8 mouse cellular contexts compared by ENCODE assay signal in the genomic region with DNA sequence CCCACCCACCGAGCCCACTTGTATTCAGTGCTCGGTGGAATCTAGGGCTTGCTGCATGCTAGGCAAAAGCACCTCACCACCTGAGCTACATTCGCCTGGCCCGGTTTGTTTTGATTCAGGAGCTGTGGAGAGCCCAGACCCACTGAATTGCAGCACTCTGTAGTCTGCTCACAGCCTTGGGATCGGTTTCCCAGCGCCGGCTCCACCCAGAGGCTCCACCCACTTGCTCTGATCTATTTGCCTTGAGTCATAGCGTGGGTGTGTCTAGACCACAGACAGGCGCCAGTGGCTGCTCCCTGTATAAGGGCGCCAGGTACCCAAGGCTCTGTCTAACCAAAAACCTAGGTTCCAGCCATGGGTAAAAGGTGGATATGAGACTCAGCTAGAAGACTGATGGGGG. TPM values are rescaled to one million over a fixed set of nuclear protein-coding genes. Genes with fewer than 3 reads are reported as not detected.
A peak's percentile ranks its signal among the peaks of the same experiment; 100 is the strongest.
DNase-seq lines count a peak whose midpoint lies in the region; ATAC-seq and TF ChIP-seq lines count a peak whose summit lies in the region.

No protein-coding gene starts in this region.

- no peak overlapping the region for H3K27ac ChIP-seq in cerebellum, adult 2 months (ENCODE audit: insufficient read depth, low read length)
- H3K27ac ChIP-seq in hindbrain, embryonic 12.5 days = no peak overlapping the region
- peak overlapping the region; percentile 20; the same call in 1 of the 2 replicates for H3K27ac ChIP-seq in limb, embryonic 10.5 days
- H3K27ac ChIP-seq in midbrain, embryonic 10.5 days (replicated peaks) = no peak overlapping the region

- TF ChIP-seq POLR2A in cerebellum, adult 2 months (IDR thresholded peaks at IDR 0.05; ENCODE audit: borderline replicate concordance, insufficient read depth, low read length) = no peak

- 18% methylated on average over 10 of the region's 10 CpGs for WGBS in cerebellum, adult 2 months
- WGBS in hindbrain, embryonic 12.5 days = 19% methylated on average over 10 of the region's 10 CpGs
- 9% methylated on average over 10 of the region's 10 CpGs for WGBS in limb, embryonic 10.5 days
- 22% methylated on average over 10 of the region's 10 CpGs for WGBS in midbrain, embryonic 10.5 days

- no peaks in the 10 kb centered on the region for H3K36me3 ChIP-seq in hindbrain, embryonic 12.5 days
- no peaks in the 10 kb centered on the region for H3K36me3 ChIP-seq in limb, embryonic 10.5 days
- peaks cover 2% of the 10 kb centered on the region; the same call in 1 of the 2 replicates for H3K36me3 ChIP-seq in midbrain, embryonic 10.5 days

- no peaks in the 10 kb centered on the region for H3K27me3 ChIP-seq in cerebellum, adult 2 months (ENCODE audit: control insufficient read depth, insufficient read depth, low read length)
- no peaks in the 10 kb centered on the region for H3K27me3 ChIP-seq in hindbrain, embryonic 12.5 days
- H3K27me3 ChIP-seq in limb, embryonic 10.5 days (ENCODE audit: low read depth, poor library complexity, severe bottlenecking) = no peaks in the 10 kb centered on the region
- H3K27me3 ChIP-seq in midbrain, embryonic 10.5 days (ENCODE audit: low read depth, poor library complexity, severe bottlenecking) = no peaks in the 10 kb centered on the region

- DNase-seq in right cerebral cortex, adult 18-20 months = peak; percentile 61
- DNase-seq in right cerebral cortex, postnatal 4 days = no peak
- DNase-seq in cerebellum, adult 2 months = peak; percentile 30 to 42
- peak; percentile 34 to 35 for DNase-seq in frontal cortex, postnatal 10 days (ENCODE audit: low spot score in 2 of 2)
- peak; percentile 63 for DNase-seq in limb, embryonic 10.5 days (ENCODE audit: low spot score)
- DNase-seq in midbrain, embryonic 10.5 days (ENCODE audit: low spot score) = peak; percentile 41
- peak; percentile 60 to 63 for DNase-seq in spleen, postnatal 36 days (ENCODE audit: low spot score in 2 of 2)

- H3K9me3 ChIP-seq in hindbrain, embryonic 12.5 days (replicated peaks) = no peaks in the 10 kb centered on the region
- no peaks in the 10 kb centered on the region for H3K9me3 ChIP-seq in limb, embryonic 10.5 days (replicated peaks)
- no peaks in the 10 kb centered on the region for H3K9me3 ChIP-seq in midbrain, embryonic 10.5 days (replicated peaks)

- no peak overlapping the region for H3K9ac ChIP-seq in hindbrain, embryonic 12.5 days

- 0 out of 2 replicates have a peak, but pooled peaks have one; percentile 56 for ATAC-seq in hindbrain, embryonic 12.5 days (ENCODE audit: low FRiP score)

- no peak overlapping the region for H3K4me3 ChIP-seq in cerebellum, adult 2 months (replicated peaks; ENCODE audit: insufficient read depth, low read depth, low read length)
- H3K4me3 ChIP-seq in hindbrain, embryonic 12.5 days = no peak overlapping the region
- peak overlapping the region; percentile 22 for H3K4me3 ChIP-seq in limb, embryonic 10.5 days
- H3K4me3 ChIP-seq in midbrain, embryonic 10.5 days = 0 out of 2 replicates have a peak overlapping the region, but pooled peaks have one; percentile 11

- no peak for TF ChIP-seq CTCF in cerebellum, adult 2 months (IDR thresholded peaks at IDR 0.05; ENCODE audit: borderline replicate concordance, insufficient read depth, low read depth, low read length)

- peak overlapping the region; percentile 30 for H3K4me2 ChIP-seq in hindbrain, embryonic 12.5 days (replicated peaks)

- H3K4me1 ChIP-seq in cerebellum, adult 2 months (ENCODE audit: control insufficient read depth, insufficient read depth, low read length) = no peaks in the 10 kb centered on the region
- H3K4me1 ChIP-seq in hindbrain, embryonic 12.5 days = 0 out of 2 replicates have a peak, but pooled peaks cover 4% of the 10 kb centered on the region
- H3K4me1 ChIP-seq in limb, embryonic 10.5 days = peaks cover 12% of the 10 kb centered on the region
- peaks cover 9% of the 10 kb centered on the region for H3K4me1 ChIP-seq in midbrain, embryonic 10.5 days

RNA-seq across cellular contexts. Expression of a gene that starts 36.1 kb away (rescaled TPM):
- 154 and 157 TPM in 2 replicates for polyA plus RNA-seq in cerebellum, adult 2 months (2012; rRNA removed)
- 242 and 254 TPM in 2 replicates for polyA plus RNA-seq in hindbrain, embryonic 12.5 days (2016; fragmentation: Nextera tagmentation; extraction: Ambion mirVana)
- 180 and 204 TPM in 2 replicates for polyA plus RNA-seq in limb, embryonic 10.5 days (2016; fragmentation: Nextera tagmentation; extraction: Ambion mirVana)
- polyA plus RNA-seq in midbrain, embryonic 10.5 days (2016; fragmentation: Nextera tagmentation; extraction: Ambion mirVana) = 172 and 200 TPM in 2 replicates

Comparison
In these comparisons a context has a peak if more than half of its experiments do, and no peak if none do; other contexts are left out.
1. H3K4me3 ChIP-seq: peak in limb, embryonic 10.5 days (single experiment) and midbrain, embryonic 10.5 days (single experiment); none in cerebellum, adult 2 months (single experiment) and hindbrain, embryonic 12.5 days (single experiment).